Mouse (Mus musculus): Measurements from ENCODE around the gene Fam204a. TPM values are rescaled to one million over a fixed set of nuclear protein-coding genes. Genes with fewer than 3 reads are reported as not detected.

The Fam204a gene
- polyA plus RNA-seq, 1 experiment from 2014 or later = 23.1 TPM

GRCm38 (mm10) chr19:60159827-60160226, 66.7 kb downstream of the Fam204a start:
- DNase-seq (no peak), ATAC-seq (ENCODE audit: low read depth) (no peak)
- Histone ChIP-seq H3K9me3 (replicated peaks) (no peaks in the 10 kb centered on the region), H3K36me3 (no peaks in the 10 kb centered on the region), H3K4me2 (no peak overlapping the region), H3K9ac (no peak overlapping the region), H3K4me1 (replicated peaks) (peaks cover 3% of the 10 kb centered on the region; the same call in 1 of the 2 replicates), H3K27me3 (0 out of 2 replicates have a peak, but pooled peaks cover 3% of the 10 kb centered on the region), H3K27ac (no peak overlapping the region), H3K4me3 (replicated peaks) (no peak overlapping the region)
- 36% methylated on average over 6 of the region's 6 CpGs for WGBS (ENCODE audit: insufficient replicate concordance)

- H3K9ac ChIP-seq = no peak overlapping the region
- ATAC-seq (ENCODE audit: low read depth) = no peak
- H3K36me3 ChIP-seq = no peaks in the 10 kb centered on the region
- H3K27me3 ChIP-seq = 0 out of 2 replicates have a peak, but pooled peaks cover 3% of the 10 kb centered on the region
- WGBS (ENCODE audit: insufficient replicate concordance) = 71% methylated on average over 5 of the region's 5 CpGs
- H3K4me2 ChIP-seq = no peak overlapping the region
- H3K4me3 ChIP-seq (replicated peaks) = no peak overlapping the region
- no peaks in the 10 kb centered on the region for H3K9me3 ChIP-seq (replicated peaks)
- no peaks in the 10 kb centered on the region for H3K4me1 ChIP-seq (replicated peaks)
- no peak overlapping the region for H3K27ac ChIP-seq
- DNase-seq = no peak
Measured at GRCm38 (mm10) chr19:60155266-60155665, 71.2 kb downstream of the Fam204a start.

GRCm38 (mm10) chr19:60153096-60153495, 73.4 kb downstream of the Fam204a start:
- no peak overlapping the region for H3K9ac ChIP-seq
- H3K4me3 ChIP-seq (replicated peaks) = no peak overlapping the region
- H3K36me3 ChIP-seq = no peaks in the 10 kb centered on the region
- no peak for DNase-seq
- no peaks in the 10 kb centered on the region for H3K9me3 ChIP-seq (replicated peaks)
- H3K4me1 ChIP-seq (replicated peaks) = no peaks in the 10 kb centered on the region
- no peak for ATAC-seq (ENCODE audit: low read depth)
- no peak overlapping the region for H3K4me2 ChIP-seq
- WGBS (ENCODE audit: insufficient replicate concordance) = 58% methylated on average over 1 of the region's 1 CpGs
- H3K27ac ChIP-seq = no peak overlapping the region
- peaks cover 8% of the 10 kb centered on the region; the same call in 1 of the 2 replicates for H3K27me3 ChIP-seq

GRCm38 (mm10) chr19:60150056-60150455, 76.4 kb downstream of the Fam204a start:
- ATAC-seq (ENCODE audit: low read depth) (no peak), DNase-seq (no peak)
- H3K9ac ChIP-seq = no peak overlapping the region
- H3K27ac ChIP-seq = no peak overlapping the region
- H3K9me3 ChIP-seq (replicated peaks) = no peaks in the 10 kb centered on the region
- peaks cover 29% of the 10 kb centered on the region for H3K27me3 ChIP-seq
- H3K4me2 ChIP-seq = no peak overlapping the region
- no peaks in the 10 kb centered on the region for H3K36me3 ChIP-seq
- H3K4me1 ChIP-seq (replicated peaks) = no peaks in the 10 kb centered on the region
- 71% methylated on average over 3 of the region's 3 CpGs for WGBS (ENCODE audit: insufficient replicate concordance)
- no peak overlapping the region for H3K4me3 ChIP-seq (replicated peaks)

- DNase-seq = no peak
- no peak for ATAC-seq (ENCODE audit: low read depth)
- WGBS (ENCODE audit: insufficient replicate concordance) = 30% methylated on average over 13 of the region's 13 CpGs
Measured at GRCm38 (mm10) chr19:60149078-60149960, 77.2 kb downstream of the Fam204a start.

More at GRCm38 (mm10) chr19:60149078-60149960, 77.2 kb downstream of the Fam204a start:
- peaks cover 34% of the 10 kb centered on the region for H3K27me3 ChIP-seq
- no peak overlapping the region for H3K27ac ChIP-seq
- no peaks in the 10 kb centered on the region for H3K9me3 ChIP-seq (replicated peaks)
- no peaks in the 10 kb centered on the region for H3K36me3 ChIP-seq
- no peak overlapping the region for H3K4me2 ChIP-seq
- H3K9ac ChIP-seq = no peak overlapping the region
- H3K4me1 ChIP-seq (replicated peaks) = no peaks in the 10 kb centered on the region
- no peak overlapping the region for H3K4me3 ChIP-seq (replicated peaks)

Other genes with a start within 250 kb of the Fam204a start
- not detected in 2 replicates for gene Prlhr, start 241.6 kb upstream of the Fam204a start, polyA plus RNA-seq (2015; fragmentation: Nextera tagmentation; extraction: Ambion mirVana)

Data from liver, embryonic 13.5 days (tissue).